Mouse (Mus musculus) urinary bladder, postnatal 14 days (tissue): ENCODE measurements at regions not wholly inside any gene's neighbourhood (a gene's known extent, or its start where the extent isn't known, plus 50 kb on each side); places are given as distances from the start of the nearest gene placed in this dataset.

Experiments used
- DNase-seq: peaks from one replicate; pipeline ENCODE4 v3.0.0; 2021; ENCODE audit warnings: low spot score

DNA sequence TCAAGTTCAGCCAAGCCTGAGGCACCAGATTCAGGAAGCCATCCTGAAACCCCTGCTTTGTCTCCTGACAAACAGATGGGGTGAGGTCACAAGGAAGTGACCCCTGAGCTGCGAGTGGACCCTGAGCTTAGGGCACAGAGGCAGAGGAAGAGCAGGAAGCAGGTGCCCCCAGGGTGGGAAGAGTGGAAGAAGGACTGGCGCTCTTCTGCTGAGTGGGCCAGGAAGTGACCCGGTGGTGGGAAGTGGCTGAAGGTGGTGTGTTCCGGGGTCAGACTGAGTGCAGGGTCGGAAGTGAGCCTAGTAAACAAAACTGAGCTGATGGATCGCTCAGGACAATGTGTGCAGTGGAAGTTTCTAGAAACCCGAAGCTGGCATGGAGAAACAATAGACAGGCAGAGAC lies 57.2 kb upstream of the Unc5b start:
- DNase-seq: no peak

DNA sequence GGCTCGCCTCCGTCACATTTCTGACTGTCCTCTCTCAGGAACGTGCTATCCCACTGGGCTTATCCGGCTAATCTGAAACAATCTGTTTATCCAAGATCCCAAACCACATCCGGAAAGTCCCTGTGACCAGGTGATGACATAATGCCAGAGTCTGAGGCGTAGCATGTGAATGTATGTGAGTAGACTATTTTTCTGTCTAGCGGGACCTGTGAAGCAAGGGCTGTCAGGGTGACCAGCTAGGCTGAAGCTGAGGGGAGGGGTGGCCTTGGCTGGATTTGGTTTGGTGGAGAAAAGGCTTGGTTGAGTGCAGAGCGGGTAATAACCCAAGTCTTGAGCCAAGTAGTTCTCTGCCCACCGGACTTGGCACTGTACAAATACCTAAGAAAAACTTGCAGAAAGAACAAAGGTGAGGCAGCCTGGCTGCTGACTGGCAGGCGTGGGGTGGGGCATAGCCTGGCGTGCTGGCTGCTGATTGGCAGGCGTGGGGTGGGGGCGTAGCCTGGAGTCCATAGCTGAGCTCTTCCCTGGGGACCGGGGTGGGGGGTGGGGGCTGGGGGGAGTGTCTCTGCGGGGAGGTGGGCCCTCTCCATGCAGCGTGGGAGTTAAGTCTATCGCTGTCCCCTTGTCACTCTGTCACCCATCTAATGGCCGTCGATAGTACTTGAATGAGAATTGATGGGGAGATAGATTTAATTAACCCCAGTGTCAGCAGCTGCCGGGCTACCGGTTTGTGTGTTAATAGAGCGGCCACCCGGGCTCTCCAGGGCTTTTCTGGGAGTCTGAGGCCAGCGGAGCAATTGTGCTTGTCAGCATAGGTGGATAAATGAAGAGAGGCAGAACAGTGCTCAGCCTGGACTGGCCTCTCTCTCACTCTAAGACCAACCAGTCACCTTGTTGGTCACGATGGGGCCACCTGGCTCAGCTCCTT lies 54.2 kb upstream of the Unc5b start:
- DNase-seq: no peak

DNA sequence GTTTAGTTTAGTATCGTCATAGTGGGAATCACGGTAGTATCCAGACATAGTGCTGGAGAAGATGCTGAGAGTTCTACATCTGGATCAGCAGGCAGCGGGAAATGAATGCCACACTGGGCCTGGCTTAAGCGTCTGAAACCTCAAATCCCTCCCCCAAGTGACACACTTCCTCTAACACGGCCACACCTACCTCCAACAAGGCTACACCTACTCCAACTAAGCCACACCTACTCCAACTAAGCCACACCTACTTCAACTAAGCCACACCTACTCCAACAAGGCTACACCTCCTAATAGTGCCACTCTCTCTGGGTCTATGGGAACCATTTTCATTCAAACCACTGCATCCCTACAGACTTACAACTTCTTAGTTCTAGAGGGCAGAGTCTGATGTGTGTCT lies 53.4 kb upstream of the Unc5b start:
- no peak for DNase-seq
